Mouse (Mus musculus) kidney, adult 2 months (tissue): ENCODE measurements around the gene Gm17571. TPM values are rescaled to one million over a fixed set of nuclear protein-coding genes. Genes with fewer than 3 reads are reported as not detected.

ENCODE experiments used
- DNase-seq: peaks from one replicate; pipeline ENCODE4 v3.0.0; 2021
- H3K27ac ChIP-seq: fragments of 200-500 bp; 2 replicates; pipeline ENCODE4 v1.5.1; 2012; ENCODE audit warnings: low read depth, low read length, control low read depth, inconsistent platforms; ENCODE audit not compliant: insufficient read depth
- H3K27me3 ChIP-seq: fragments of 200-500 bp; replicated peaks from 2 replicates; pipeline ENCODE4 v1.6.1; 2012; ENCODE audit warnings: mild to moderate bottlenecking, moderate library complexity, low read length, inconsistent platforms; ENCODE audit not compliant: control insufficient read depth, insufficient read depth
- H3K36me3 ChIP-seq: fragments of 200-500 bp; 2 replicates; pipeline ENCODE4 v1.6.1; 2012; ENCODE audit warnings: mild to moderate bottlenecking, moderate library complexity, low read length, inconsistent platforms; ENCODE audit not compliant: control insufficient read depth, insufficient read depth
- H3K4me1 ChIP-seq: fragments of 200-500 bp; 2 replicates; pipeline ENCODE4 v1.6.1; 2011; ENCODE audit warnings: low read length; ENCODE audit not compliant: control insufficient read depth, insufficient read depth
- H3K4me3 ChIP-seq: fragments of 200-500 bp; 2 replicates; pipeline ENCODE4 v1.5.1; 2011; ENCODE audit warnings: mild to moderate bottlenecking, low read depth, low read length, control low read depth; ENCODE audit not compliant: insufficient read depth
- CTCF ChIP-seq: fragments of 200-500 bp; conservative IDR thresholded peaks from 2 replicates; pipeline ENCODE4 v1.5.1; 2011; ENCODE audit warnings: low read depth, mild to moderate bottlenecking, control low read depth, low read length, moderate library complexity, mixed read lengths; ENCODE audit not compliant: insufficient read depth, insufficient read length
- POLR2A ChIP-seq: fragments of 200-500 bp; IDR thresholded peaks from one replicate; pipeline ENCODE4 v1.6.1; 2011; ENCODE audit warnings: low read depth, low read length, control low read depth
- WGBS: fragments of 180-500 bp; shearing (Covaris S2); methylation state at CpG from one replicate; pipeline ENCODE4 v1.1.7; 2018; 5-methylcytosine and 5-hydroxymethylcytosine counted together
- polyA plus RNA-seq: library from polyadenylated mRNA; depleted of rRNA; stranded (reverse); fragments of >200 nt; gene quantifications from 2 replicates; pipeline ENCODE4 v1.2.3, GENCODE M21; 2012

Gm17571 gene
- polyA plus RNA-seq, 1 experiment, result not detected

GRCm38 (mm10) chr9:13457774-13458173 lies 11.2 kb upstream of the Gm17571 start:
- no peak for DNase-seq
- Histone ChIP-seq H3K4me3 (no peak overlapping the region), H3K4me1 (peaks cover 4% of the 10 kb centered on the region; the same call in 1 of the 2 replicates), H3K27me3 (no peaks in the 10 kb centered on the region), H3K36me3 (no peaks in the 10 kb centered on the region), H3K27ac (no peak overlapping the region)
- TF ChIP-seq POLR2A, result no peak
- no peak for TF ChIP-seq CTCF
- 83% methylated on average over 6 of the region's 6 CpGs for WGBS

DNA sequence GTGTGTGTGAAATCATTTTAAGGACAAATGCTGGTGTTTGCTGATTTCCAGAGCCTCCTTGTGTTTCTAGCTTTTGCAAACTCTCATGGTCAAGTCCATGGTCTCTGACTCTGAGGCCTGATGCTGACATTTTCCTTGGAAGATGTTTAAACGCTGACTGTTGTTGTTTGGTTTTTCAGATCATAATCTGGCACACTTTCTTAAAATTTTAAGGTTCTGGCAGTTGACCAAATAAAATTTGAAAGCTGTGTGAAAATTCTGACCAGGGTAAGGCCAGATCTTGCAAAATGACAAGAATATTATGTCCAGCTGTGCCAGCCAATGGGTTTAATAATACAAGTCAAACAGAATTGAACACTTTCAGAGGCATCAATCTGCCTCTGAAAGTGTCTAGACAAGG lies 8.7 kb upstream of the Gm17571 start:
- DNase-seq, result no peak
- WGBS, result 50% methylated on average over 1 of the region's 1 CpGs
- TF ChIP-seq CTCF, result no peak
- no peak for TF ChIP-seq POLR2A

GRCm38 (mm10) chr9:13454651-13455123 lies 8.1 kb upstream of the Gm17571 start:
- no peaks in the 10 kb centered on the region for H3K36me3 ChIP-seq
- 0 out of 2 replicates have a peak overlapping the region, but pooled peaks have one; percentile 1 for H3K27ac ChIP-seq
- no peaks in the 10 kb centered on the region for H3K27me3 ChIP-seq
- H3K4me1 ChIP-seq, result peaks cover 4% of the 10 kb centered on the region; the same call in 1 of the 2 replicates
- 27% methylated on average over 7 of the region's 7 CpGs for WGBS
- TF ChIP-seq CTCF, result no peak
- no peak overlapping the region for H3K4me3 ChIP-seq
- no peak for DNase-seq

More for the DNA sequence above, 8.7 kb upstream of the Gm17571 start:
- Histone ChIP-seq H3K27me3 (no peaks in the 10 kb centered on the region), H3K27ac (no peak overlapping the region), H3K4me3 (no peak overlapping the region), H3K36me3 (no peaks in the 10 kb centered on the region), H3K4me1 (peaks cover 4% of the 10 kb centered on the region; the same call in 1 of the 2 replicates)

- no peaks in the 10 kb centered on the region for H3K36me3 ChIP-seq
- no peak overlapping the region for H3K4me3 ChIP-seq
- WGBS, result 91% methylated on average over 3 of the region's 3 CpGs
- no peaks in the 10 kb centered on the region for H3K27me3 ChIP-seq
- no peak overlapping the region for H3K27ac ChIP-seq
- no peaks in the 10 kb centered on the region; the same call in 1 of the 2 replicates for H3K4me1 ChIP-seq
- no peak for TF ChIP-seq CTCF
- no peak for TF ChIP-seq POLR2A
- DNase-seq, result no peak
These were observed 2.2 kb upstream of the Gm17571 start for GRCm38 (mm10) chr9:13448716-13449115.

DNA sequence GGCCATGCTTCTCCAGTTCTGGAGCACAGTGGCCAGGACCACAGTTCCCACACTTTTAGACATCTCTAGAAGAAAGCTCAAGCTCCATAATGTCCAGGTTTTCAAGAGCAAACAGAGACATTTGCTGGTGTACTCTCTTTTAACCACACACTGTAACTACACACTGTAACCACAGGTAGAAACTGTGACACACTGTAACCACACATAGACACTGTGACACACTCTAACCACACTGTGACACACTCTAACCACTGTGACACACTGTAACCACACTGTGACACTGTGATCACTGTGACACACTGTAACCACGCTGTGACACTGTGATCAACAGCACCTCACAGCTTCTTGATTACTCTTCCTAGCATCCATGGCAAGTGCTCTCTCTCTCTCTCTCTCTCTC lies 317 bp downstream of the Gm17571 start:
- no peak overlapping the region for H3K27ac ChIP-seq
- TF ChIP-seq CTCF (no peak), POLR2A (no peak)
- DNase-seq, result no peak

DNA sequence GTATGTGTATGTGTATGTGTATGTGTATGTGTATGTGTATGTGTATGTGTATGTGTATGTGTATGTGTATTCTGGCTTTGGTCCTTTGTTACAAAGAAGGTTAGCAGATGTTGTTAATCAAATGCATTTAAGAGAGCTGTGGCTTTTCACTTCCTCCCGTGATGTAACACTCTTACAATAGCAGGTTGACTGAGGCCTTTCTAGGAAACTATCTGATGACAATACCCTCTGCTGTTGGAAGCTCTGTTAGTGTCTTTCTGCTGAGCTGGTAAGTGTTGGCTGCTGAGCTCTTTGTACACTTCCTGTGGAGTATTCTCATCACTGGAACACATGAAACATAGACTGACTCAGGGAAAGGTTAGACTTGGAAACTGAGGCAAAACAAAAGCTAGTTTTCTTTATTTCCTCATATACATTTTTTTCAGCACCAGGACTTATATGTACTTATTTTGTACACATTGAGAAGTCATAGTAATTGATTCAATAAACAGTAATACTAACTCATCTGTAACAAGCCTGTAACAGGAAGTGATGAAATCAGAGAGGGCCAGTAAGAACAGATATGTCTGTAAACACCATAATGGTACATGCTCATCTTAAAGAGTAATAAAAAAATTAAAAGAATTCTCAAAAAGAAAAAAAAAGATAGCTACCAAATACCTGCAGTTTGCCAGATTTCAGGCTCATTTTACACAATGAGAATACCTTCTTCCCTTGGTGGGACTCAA lies 2.9 kb downstream of the Gm17571 start:
- H3K27me3 ChIP-seq, result no peaks in the 10 kb centered on the region
- H3K27ac ChIP-seq, result no peak overlapping the region
- H3K4me1 ChIP-seq, result no peaks in the 10 kb centered on the region
- no peaks in the 10 kb centered on the region for H3K36me3 ChIP-seq
- no peak for DNase-seq
- no peak for TF ChIP-seq POLR2A
- TF ChIP-seq CTCF, result no peak
- 43% methylated on average over 1 of the region's 1 CpGs for WGBS
- H3K4me3 ChIP-seq, result no peak overlapping the region

More for the DNA sequence above, 317 bp downstream of the Gm17571 start:
- Histone ChIP-seq H3K27me3 (no peaks in the 10 kb centered on the region), H3K4me3 (no peak overlapping the region), H3K4me1 (no peaks in the 10 kb centered on the region; the same call in 1 of the 2 replicates), H3K36me3 (no peaks in the 10 kb centered on the region)
- WGBS, result 75% methylated on average over 1 of the region's 1 CpGs

DNA sequence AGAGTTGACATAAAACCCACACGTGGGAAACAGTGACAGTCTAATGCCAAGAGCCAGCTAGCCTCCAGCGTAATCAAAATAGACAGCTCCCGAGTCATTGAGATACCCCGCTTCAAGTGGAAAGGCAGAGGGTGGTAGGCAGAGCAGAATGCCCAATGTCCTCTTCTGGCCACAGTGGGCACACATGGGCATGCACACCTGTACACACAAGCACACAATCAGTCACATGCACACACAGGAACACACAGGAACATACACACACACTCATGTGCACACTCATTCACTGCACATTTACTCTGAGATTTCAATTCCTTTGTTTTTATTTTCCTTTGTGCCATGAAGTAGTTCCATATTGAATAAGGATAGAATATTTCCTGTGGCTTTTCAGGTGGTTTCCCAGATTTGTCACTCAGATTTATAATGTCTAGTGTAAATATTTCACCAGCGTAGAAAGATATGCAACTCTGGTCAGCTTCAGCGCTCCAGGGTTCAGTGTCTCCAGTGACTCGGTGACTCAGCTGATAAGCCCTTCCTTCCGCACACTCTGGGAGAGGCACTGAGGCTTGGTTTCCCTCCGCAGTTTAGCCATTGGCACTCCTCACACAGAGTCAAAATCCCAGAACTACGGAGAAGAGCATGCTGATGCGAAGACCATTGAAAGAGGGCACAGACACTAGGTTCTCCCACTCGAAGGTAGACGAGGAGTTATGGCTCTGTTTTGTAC lies 4.4 kb downstream of the Gm17571 start:
- DNase-seq, result peak; percentile 32
- TF ChIP-seq POLR2A (no peak), CTCF (no peak)
- H3K36me3 ChIP-seq, result no peaks in the 10 kb centered on the region
- no peaks in the 10 kb centered on the region for H3K4me1 ChIP-seq
- no peak overlapping the region for H3K4me3 ChIP-seq
- WGBS, result 61% methylated on average over 13 of the region's 13 CpGs
- H3K27me3 ChIP-seq, result no peaks in the 10 kb centered on the region
- no peak overlapping the region for H3K27ac ChIP-seq

DNA sequence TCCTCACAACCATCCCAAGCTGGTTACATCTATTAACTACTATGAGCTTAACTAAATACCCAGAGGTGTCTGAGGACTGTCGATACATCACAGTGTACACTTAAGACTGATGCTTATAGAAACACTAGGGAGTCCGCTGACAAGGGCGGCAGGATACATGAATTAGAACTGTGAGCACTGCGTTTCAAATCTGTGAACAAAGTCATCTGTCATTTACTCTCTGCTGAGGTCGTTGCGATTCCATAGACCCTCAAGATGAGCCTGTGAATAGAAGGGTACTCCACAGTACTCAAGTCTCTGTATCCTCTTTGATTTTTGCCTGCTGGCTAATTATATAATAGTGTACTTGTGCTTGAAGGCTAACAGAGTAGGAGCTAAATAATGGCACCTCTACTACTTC lies 5.6 kb downstream of the Gm17571 start:
- H3K36me3 ChIP-seq, result no peaks in the 10 kb centered on the region
- DNase-seq, result no peak
- H3K4me3 ChIP-seq, result no peak overlapping the region
- 90% methylated on average over 6 of the region's 6 CpGs for WGBS
- no peak overlapping the region for H3K27ac ChIP-seq
- no peaks in the 10 kb centered on the region for H3K4me1 ChIP-seq
- TF ChIP-seq CTCF (no peak), POLR2A (no peak)
- H3K27me3 ChIP-seq, result no peaks in the 10 kb centered on the region
